Mouse (Mus musculus) kidney, adult 2 months (tissue): ENCODE data around the gene 2210017I01Rik.

Experiments used
- CTCF ChIP-seq: fragments of 200-500 bp; conservative IDR thresholded peaks from 2 replicates; pipeline ENCODE4 v1.5.1; 2011; ENCODE audit warnings: low read depth, mild to moderate bottlenecking, control low read depth, low read length, moderate library complexity, mixed read lengths; ENCODE audit not compliant: insufficient read depth, insufficient read length
- POLR2A ChIP-seq: fragments of 200-500 bp; IDR thresholded peaks from one replicate; pipeline ENCODE4 v1.6.1; 2011; ENCODE audit warnings: low read depth, low read length, control low read depth

- TF ChIP-seq CTCF (no peak), POLR2A (no peak)
These were observed 20.1 kb downstream of the 2210017I01Rik start for GRCm38 (mm10) chr3:92587190-92587589.
